Mouse (Mus musculus) erythroid progenitor cell, adult 5-6 weeks (primary cell): ENCODE data around the gene Bspry. TPM values are rescaled to one million over a fixed set of nuclear protein-coding genes. Genes with fewer than 3 reads are reported as not detected.
A peak's percentile ranks its signal among the peaks of the same experiment; 100 is the strongest.
"Not testable (repeated sequence)": the region's sequence is repeated elsewhere in the genome, so short reads cannot be mapped to it uniquely, and the experiment has no call there.

Experiments used
- ATAC-seq: replicated peaks from 2 replicates; pipeline ENCODE4 v1.8.0; 2016; ENCODE audit warnings: moderate number of reproducible peaks, mild to moderate bottlenecking, moderate TSS enrichment, inconsistent platforms; ENCODE audit not compliant: poor library complexity, low FRiP score, severe bottlenecking
- total RNA-seq, 2 experiments: library from RNA; stranded (forward) in 1 of 2; stranded (reverse) in 1 of 2; fragments of 150-400 nt in 1 of 2; fragments of 186-747, 209-891 nt in 1 of 2; gene quantifications; 2 replicates each; pipeline versions ENCODE4 v1.2.3 to v1.2.4; 2015 to 2017; ENCODE audit warnings: low replicate concordance in 2 of 2

Gene Bspry
- total RNA-seq, 2 experiments from 2014 or later = not detected

DNA sequence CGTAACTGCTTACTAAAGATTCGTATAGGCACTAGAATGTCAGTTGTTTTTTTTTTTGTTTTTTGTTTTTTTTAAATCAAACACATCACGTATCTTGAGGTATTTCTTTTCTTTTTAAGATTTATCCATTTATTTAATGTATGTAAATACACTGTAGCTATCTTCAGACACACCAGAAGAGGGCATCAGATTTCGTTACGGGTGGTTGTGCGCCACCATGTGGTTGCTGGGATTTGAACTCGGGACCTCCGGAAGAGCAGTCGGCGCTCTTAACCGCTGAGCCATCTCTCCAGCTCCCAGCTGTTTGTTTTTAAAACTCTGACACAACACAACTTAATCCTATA is 288 bp upstream of the Bspry start:
- not testable (repeated sequence) for ATAC-seq

DNA sequence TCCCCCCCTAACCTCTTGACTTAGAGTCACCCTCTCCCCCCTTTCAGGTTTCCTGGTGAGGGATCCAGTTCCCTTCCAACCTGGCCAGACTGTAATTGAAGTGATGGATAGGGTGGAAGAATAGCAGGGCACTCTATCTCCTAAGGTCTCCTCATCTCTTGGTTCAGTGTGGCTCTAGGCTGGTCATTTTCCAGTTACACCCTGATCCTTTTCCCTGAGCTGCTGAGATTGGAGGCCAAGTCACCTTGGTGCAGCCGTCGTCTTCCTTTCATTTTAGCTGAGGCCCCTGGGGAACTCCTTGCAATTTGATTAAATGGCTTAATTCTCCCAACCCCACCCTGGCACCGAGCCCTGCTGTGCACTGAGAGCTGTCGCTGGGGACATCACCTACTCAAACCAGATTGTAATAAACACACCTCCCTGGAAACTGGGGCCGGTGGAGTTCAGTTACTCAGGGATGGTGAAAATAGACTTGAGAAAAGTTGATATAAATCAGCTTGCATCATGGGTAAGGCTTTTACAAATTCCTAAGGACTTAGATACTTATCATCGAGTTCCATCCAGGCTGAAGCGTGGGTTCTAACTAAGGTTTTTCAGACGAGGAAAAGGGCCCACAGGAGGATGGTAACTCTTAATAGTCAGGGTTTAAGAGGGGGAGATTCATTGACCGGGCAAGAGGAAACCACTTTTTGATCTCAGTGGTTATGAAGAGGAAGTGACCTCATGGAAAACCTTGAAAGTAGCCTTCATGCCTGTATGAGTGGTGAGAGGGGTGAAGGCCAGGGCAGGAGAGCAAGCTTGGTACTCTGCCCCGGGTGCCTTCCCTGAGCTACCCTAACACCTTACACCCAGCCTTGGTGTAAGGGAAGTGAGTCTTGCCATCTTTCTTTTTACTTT is 1.1 kb downstream of the Bspry start:
- ATAC-seq = no peak

GRCm38 (mm10) chr4:62484928-62485327 is 5.1 kb downstream of the Bspry start:
- ATAC-seq = no peak

GRCm38 (mm10) chr4:62485450-62486161 is 5.8 kb downstream of the Bspry start:
- peak; percentile 83 for ATAC-seq

GRCm38 (mm10) chr4:62486162-62486696 is 6.4 kb downstream of the Bspry start:
- 0 out of 2 replicates have a peak, but pooled peaks have one; percentile 2 for ATAC-seq

DNA sequence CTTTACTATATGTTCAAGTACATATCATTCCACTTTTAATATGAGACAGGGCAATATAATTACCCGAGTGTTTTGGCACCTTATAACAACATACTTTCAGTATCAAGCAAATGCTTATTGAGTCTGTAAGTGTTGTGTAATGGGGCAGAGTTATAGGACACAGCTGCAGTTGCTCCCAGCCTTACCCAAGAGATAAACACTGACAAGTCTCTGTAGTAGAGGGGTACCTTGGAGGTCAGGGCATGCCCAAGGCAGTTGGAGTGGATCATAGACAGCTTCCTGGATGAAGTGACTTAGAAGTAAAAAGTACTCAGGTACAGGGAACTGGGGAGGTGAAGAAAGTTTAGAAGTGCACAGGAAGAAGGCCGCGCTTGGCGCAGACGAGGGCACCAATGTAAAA is 7.3 kb downstream of the Bspry start:
- no peak for ATAC-seq

GRCm38 (mm10) chr4:62487914-62488313 is 8.1 kb downstream of the Bspry start:
- ATAC-seq = no peak

GRCm38 (mm10) chr4:62492682-62493081 is 12.8 kb downstream of the Bspry start:
- ATAC-seq = no peak

- no peak for ATAC-seq
Measured at GRCm38 (mm10) chr4:62494230-62494629, 14.4 kb downstream of the Bspry start.

GRCm38 (mm10) chr4:62495946-62496345 is 16.1 kb downstream of the Bspry start:
- ATAC-seq = no peak

GRCm38 (mm10) chr4:62496815-62497214 is 17.0 kb downstream of the Bspry start:
- ATAC-seq = no peak

DNA sequence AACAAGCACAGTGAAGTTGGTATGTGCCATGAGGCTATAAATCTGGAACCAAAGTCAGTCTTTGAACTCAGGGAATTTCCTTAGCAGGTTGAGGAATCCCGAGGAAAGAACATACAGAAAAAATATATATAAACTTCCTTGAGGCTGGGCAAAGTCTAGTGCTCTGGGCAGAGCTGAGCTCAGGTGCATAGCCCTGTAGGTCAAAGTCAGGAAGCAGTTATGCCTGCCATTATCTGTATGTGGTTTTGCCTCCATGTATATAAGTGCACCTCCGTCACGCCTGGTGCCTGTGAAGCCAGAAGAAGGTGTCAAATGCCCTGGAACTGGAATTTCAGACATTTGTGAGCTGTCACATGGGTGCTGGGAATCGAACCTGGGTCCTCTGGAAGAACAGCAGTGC is 20.9 kb downstream of the Bspry start:
- no peak for ATAC-seq

DNA sequence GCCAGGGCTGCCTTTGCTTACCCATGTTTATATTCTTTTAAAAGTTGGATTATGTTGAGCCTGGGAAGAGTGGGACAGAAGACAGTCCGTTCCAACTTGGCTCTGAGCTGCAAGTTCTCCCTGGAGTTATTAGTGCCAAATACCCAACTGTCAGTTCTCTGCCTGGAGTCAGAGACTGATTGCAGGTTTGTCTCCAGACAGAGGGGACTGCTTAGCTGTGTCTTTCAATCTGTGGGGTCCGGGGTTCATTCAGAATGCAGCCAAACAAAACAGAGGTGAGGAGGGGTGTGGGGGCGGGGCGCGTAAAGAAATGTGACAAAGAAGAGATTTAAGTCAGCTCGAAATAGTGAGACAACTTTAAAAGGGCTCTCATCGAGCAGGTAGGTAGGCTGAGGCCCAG is 21.7 kb downstream of the Bspry start:
- ATAC-seq = no peak

GRCm38 (mm10) chr4:62501964-62502732 is 22.3 kb downstream of the Bspry start:
- peak; percentile 92 for ATAC-seq

DNA sequence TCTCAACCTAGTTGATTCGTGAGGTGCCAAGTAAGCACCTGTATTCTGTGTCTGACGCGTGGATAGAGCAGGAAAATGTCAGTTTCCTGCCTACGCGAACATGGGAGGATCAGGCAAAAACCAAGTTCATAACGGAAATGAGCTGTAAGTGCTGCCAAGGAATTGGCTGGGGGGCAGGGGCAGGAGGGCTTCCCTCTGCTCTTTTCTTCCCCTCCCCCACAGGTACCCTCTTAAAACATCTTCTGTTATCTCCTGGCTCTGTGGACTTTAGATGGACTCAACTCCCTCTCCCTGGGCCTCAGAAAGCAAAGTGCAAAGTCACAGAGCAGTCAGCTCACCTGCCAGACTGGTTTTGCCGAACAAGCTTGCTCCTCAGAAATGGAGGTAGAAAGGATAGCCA is 23.1 kb downstream of the Bspry start:
- no peak for ATAC-seq

DNA sequence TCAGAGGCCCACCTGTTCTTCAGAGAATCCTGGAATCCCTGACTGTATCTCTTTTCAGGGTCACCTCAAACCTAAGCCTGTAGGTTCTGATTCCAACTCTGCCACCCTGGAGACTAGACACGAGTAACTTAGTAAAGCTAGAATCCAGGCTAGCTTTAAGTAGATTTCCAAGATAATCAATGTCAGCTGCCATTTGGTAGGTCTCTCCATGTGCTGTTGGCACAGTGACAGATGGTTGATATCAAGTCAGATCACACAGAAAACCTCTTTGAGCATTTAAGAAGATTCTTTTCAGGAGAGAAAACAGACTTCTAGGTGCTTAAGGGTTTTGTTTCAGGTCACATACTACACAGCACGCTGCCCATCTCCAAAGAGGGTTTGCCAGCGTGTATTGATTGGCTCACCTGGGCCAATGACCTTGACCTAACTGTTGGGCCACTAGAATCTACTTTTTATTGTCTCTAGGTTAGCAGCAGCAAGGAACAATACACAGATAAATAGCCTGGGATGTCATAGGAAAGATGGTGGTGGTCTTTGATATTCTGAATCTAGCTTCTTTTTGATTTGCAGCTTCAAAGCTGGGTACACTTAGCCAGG is 23.6 kb downstream of the Bspry start, which contains the start of gene Hdhd3:
Gene Hdhd3 (minus strand): TSS at position 94 of the 597 bp plus-strand sequence.
- ATAC-seq = no peak

- no peak for ATAC-seq
Measured at GRCm38 (mm10) chr4:62505991-62506390, 26.1 kb downstream of the Bspry start.

GRCm38 (mm10) chr4:62506798-62507197 is 26.9 kb downstream of the Bspry start:
- peak; percentile 23; the same call in 1 of the 2 replicates for ATAC-seq

GRCm38 (mm10) chr4:62508839-62509238 is 29.0 kb downstream of the Bspry start:
- no peak for ATAC-seq

GRCm38 (mm10) chr4:62509946-62510345 is 30.1 kb downstream of the Bspry start:
- ATAC-seq = no peak
